12 mouse cellular contexts compared by ENCODE assay signal in genomic region chr7:35710366-35710765, GRCm38 (mm10).
"Had no signal": no experiment of that assay in that cellular context is flagged by ENCODE, and none has a peak within 500 bp of the region (broad histone marks: within the 10 kb centered on the region; RNA-seq: fewer than 3 reads in every experiment).

No protein-coding gene starts in this region.

- DNase-seq: kidney, adult 18-20 months; kidney, postnatal 10 days; kidney, postnatal 4 days; lung, embryonic 14.5 days; lung, postnatal 14 days; right cerebral cortex, postnatal 14 days; thymus, postnatal 4 days had no signal

- H3K4me1 ChIP-seq: limb, embryonic 15.5 days; liver, embryonic 12.5 days; midbrain, embryonic 13.5 days; neural tube, embryonic 12.5 days had no signal

- H3K27ac ChIP-seq: limb, embryonic 15.5 days; liver, embryonic 12.5 days; macrophage; midbrain, embryonic 13.5 days; neural tube, embryonic 12.5 days had no signal

- ATAC-seq: liver, embryonic 12.5 days; midbrain, embryonic 13.5 days had no signal

- H3K4me3 ChIP-seq: limb, embryonic 15.5 days; liver, embryonic 12.5 days; midbrain, embryonic 13.5 days; neural tube, embryonic 12.5 days had no signal

- H3K27me3 ChIP-seq: limb, embryonic 15.5 days; liver, embryonic 12.5 days; midbrain, embryonic 13.5 days; neural tube, embryonic 12.5 days had no signal
